Comparison of ENCODE assay signal across 8 mouse cellular contexts in the genomic region with DNA sequence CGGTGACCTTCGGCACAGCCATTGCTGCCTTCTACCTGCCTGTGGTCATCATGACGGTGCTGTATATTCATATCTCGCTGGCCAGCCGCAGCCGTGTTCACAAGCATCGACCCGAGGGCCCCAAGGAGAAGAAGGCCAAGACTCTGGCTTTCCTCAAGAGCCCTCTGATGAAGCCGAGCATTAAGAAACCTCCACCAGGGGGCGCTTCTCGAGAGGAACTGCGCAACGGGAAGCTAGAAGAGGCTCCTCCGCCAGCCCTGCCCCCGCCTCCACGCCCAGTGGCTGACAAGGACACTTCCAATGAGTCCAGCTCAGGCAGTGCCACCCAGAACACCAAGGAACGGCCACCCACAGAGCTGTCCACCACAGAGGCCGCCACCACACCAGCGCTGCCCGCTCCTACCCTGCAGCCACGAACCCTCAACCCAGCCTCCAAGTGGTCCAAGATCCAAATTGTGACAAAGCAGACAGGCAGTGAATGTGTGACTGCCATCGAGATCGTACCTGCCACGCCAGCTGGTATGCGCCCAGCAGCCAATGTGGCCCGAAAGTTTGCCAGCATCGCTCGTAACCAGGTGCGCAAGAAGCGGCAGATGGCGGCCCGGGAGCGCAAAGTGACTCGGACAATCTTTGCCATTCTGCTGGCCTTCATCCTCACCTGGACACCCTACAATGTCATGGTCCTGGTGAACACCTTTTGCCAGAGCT. TPM values are rescaled to one million over a fixed set of nuclear protein-coding genes. Genes with fewer than 3 reads are reported as not detected.
DNase-seq lines count a peak whose midpoint lies in the region; ATAC-seq lines count a peak whose summit lies in the region.

No protein-coding gene starts in this region.

- H3K27ac ChIP-seq in midbrain, embryonic 10.5 days (replicated peaks) = no peak overlapping the region
- H3K27ac ChIP-seq in midbrain, embryonic 16.5 days (ENCODE audit: low read length) = no peak overlapping the region
- no peak overlapping the region for H3K27ac ChIP-seq in intestine, embryonic 16.5 days (ENCODE audit: low read length)
- H3K27ac ChIP-seq in limb, embryonic 11.5 days (replicated peaks; ENCODE audit: low read depth, low read length) = no peak overlapping the region
- H3K27ac ChIP-seq in midbrain, embryonic 13.5 days = no peak overlapping the region

- peak; percentile 87 for DNase-seq in midbrain, embryonic 10.5 days (ENCODE audit: low spot score)
- peak; percentile 86 for DNase-seq in cerebellum, adult 8-10 months
- peak; percentile 68 for DNase-seq in gastrocnemius, adult 8-10 months (ENCODE audit: low spot score in 2 of 2)
- DNase-seq in limb, embryonic 11.5 days (ENCODE audit: low spot score) = peak; percentile 91
- DNase-seq in spleen, postnatal 36 days (ENCODE audit: low spot score in 2 of 2) = peak; percentile 54 to 67

- H3K9ac ChIP-seq in midbrain, embryonic 16.5 days (ENCODE audit: low read depth, low read length) = no peak overlapping the region
- no peak overlapping the region for H3K9ac ChIP-seq in intestine, embryonic 16.5 days (ENCODE audit: low read depth, low read length)
- H3K9ac ChIP-seq in limb, embryonic 11.5 days (ENCODE audit: low read length) = no peak overlapping the region
- no peak overlapping the region for H3K9ac ChIP-seq in midbrain, embryonic 13.5 days (replicated peaks)

- peak overlapping the region; percentile 29 for H3K4me3 ChIP-seq in midbrain, embryonic 10.5 days
- no peak overlapping the region; the same call in 1 of the 2 replicates for H3K4me3 ChIP-seq in midbrain, embryonic 16.5 days (ENCODE audit: low read depth, low read length)
- no peak overlapping the region; the same call in 1 of the 2 replicates for H3K4me3 ChIP-seq in intestine, embryonic 16.5 days (ENCODE audit: low read length)
- no peak overlapping the region for H3K4me3 ChIP-seq in limb, embryonic 11.5 days (ENCODE audit: low read depth, low read length)
- no peak overlapping the region for H3K4me3 ChIP-seq in midbrain, embryonic 13.5 days (replicated peaks)

- WGBS in midbrain, embryonic 10.5 days = 44% methylated on average over 34 of the region's 34 CpGs
- 53% methylated on average over 34 of the region's 34 CpGs for WGBS in midbrain, embryonic 16.5 days
- WGBS in intestine, embryonic 16.5 days = 43% methylated on average over 34 of the region's 34 CpGs
- WGBS in limb, embryonic 11.5 days = 35% methylated on average over 34 of the region's 34 CpGs
- WGBS in midbrain, embryonic 13.5 days = 51% methylated on average over 34 of the region's 34 CpGs

- no peak for ATAC-seq in midbrain, embryonic 16.5 days
- ATAC-seq in intestine, embryonic 16.5 days = no peak
- ATAC-seq in limb, embryonic 11.5 days (ENCODE audit: insufficient number of reproducible peaks, low FRiP score, low TSS enrichment, low read depth) = no peak
- ATAC-seq in midbrain, embryonic 13.5 days = no peak

- peaks cover 25% of the 10 kb centered on the region for H3K36me3 ChIP-seq in midbrain, embryonic 10.5 days
- H3K36me3 ChIP-seq in midbrain, embryonic 16.5 days (ENCODE audit: control insufficient read depth, insufficient read depth, low read length) = no peaks in the 10 kb centered on the region
- no peaks in the 10 kb centered on the region; the same call in 1 of the 2 replicates for H3K36me3 ChIP-seq in intestine, embryonic 16.5 days (ENCODE audit: control insufficient read depth, insufficient read depth, low read length)
- H3K36me3 ChIP-seq in limb, embryonic 11.5 days (ENCODE audit: control insufficient read depth, insufficient read depth, low read length) = no peaks in the 10 kb centered on the region
- no peaks in the 10 kb centered on the region for H3K36me3 ChIP-seq in midbrain, embryonic 13.5 days

- no peak overlapping the region for H3K4me2 ChIP-seq in midbrain, embryonic 16.5 days (ENCODE audit: low read length)
- peak overlapping the region; percentile 10 for H3K4me2 ChIP-seq in intestine, embryonic 16.5 days (ENCODE audit: low read depth, low read length)
- H3K4me2 ChIP-seq in limb, embryonic 11.5 days (ENCODE audit: low read depth, severe bottlenecking) = peak overlapping the region; percentile 5; the same call in 1 of the 2 replicates
- H3K4me2 ChIP-seq in midbrain, embryonic 13.5 days (replicated peaks) = 0 out of 2 replicates have a peak overlapping the region, but pooled peaks have one; percentile 5

- H3K4me1 ChIP-seq in midbrain, embryonic 10.5 days = peaks cover 69% of the 10 kb centered on the region
- peaks cover 22% of the 10 kb centered on the region for H3K4me1 ChIP-seq in midbrain, embryonic 16.5 days (ENCODE audit: control insufficient read depth, insufficient read depth, low read length)
- H3K4me1 ChIP-seq in intestine, embryonic 16.5 days (ENCODE audit: control insufficient read depth, insufficient read depth, low read length) = peaks cover 38% of the 10 kb centered on the region
- peaks cover 13% of the 10 kb centered on the region for H3K4me1 ChIP-seq in limb, embryonic 11.5 days (ENCODE audit: control insufficient read depth, insufficient read depth, low read length)
- peaks cover 50% of the 10 kb centered on the region for H3K4me1 ChIP-seq in midbrain, embryonic 13.5 days (replicated peaks)

- peaks cover 37% of the 10 kb centered on the region for H3K27me3 ChIP-seq in midbrain, embryonic 10.5 days (ENCODE audit: low read depth, poor library complexity, severe bottlenecking)
- H3K27me3 ChIP-seq in midbrain, embryonic 16.5 days (ENCODE audit: control insufficient read depth, insufficient read depth, low read depth, low read length) = peaks cover 19% of the 10 kb centered on the region
- H3K27me3 ChIP-seq in intestine, embryonic 16.5 days (replicated peaks; ENCODE audit: control insufficient read depth, insufficient read depth, low read length) = peaks cover 19% of the 10 kb centered on the region
- H3K27me3 ChIP-seq in limb, embryonic 11.5 days (ENCODE audit: control insufficient read depth, insufficient read depth, low read length) = peaks cover 13% of the 10 kb centered on the region
- peaks cover 38% of the 10 kb centered on the region for H3K27me3 ChIP-seq in midbrain, embryonic 13.5 days

- no peaks in the 10 kb centered on the region for H3K9me3 ChIP-seq in midbrain, embryonic 10.5 days (replicated peaks)
- no peaks in the 10 kb centered on the region for H3K9me3 ChIP-seq in midbrain, embryonic 16.5 days (replicated peaks; ENCODE audit: control insufficient read depth, low read length, poor library complexity, severe bottlenecking)
- no peaks in the 10 kb centered on the region for H3K9me3 ChIP-seq in intestine, embryonic 16.5 days (ENCODE audit: control insufficient read depth, low read length)
- no peaks in the 10 kb centered on the region for H3K9me3 ChIP-seq in limb, embryonic 11.5 days (ENCODE audit: control insufficient read depth, low read length)
- no peaks in the 10 kb centered on the region for H3K9me3 ChIP-seq in midbrain, embryonic 13.5 days

RNA-seq across cellular contexts. Expression of a gene that starts 0.9 kb away (rescaled TPM):
- polyA plus RNA-seq in midbrain, embryonic 10.5 days (2016; fragmentation: Nextera tagmentation; extraction: Ambion mirVana) = 0.81 and 1.0 TPM in 2 replicates
- 0.33 and 0.34 TPM in 2 replicates for polyA plus RNA-seq in midbrain, embryonic 16.5 days (2015; fragmentation: Nextera tagmentation; extraction: Ambion mirVana)
- not detected for total RNA-seq in gastrocnemius, adult 8-10 months (2022)
- polyA plus RNA-seq in intestine, embryonic 16.5 days (2015; fragmentation: Nextera tagmentation; extraction: Ambion mirVana) = 0.23 and 0.33 TPM in 2 replicates
- 0.53 and 0.68 TPM in 2 replicates for polyA plus RNA-seq in limb, embryonic 11.5 days (2014; fragmentation: Nextera tagmentation; extraction: Ambion mirVana)
- polyA plus RNA-seq in midbrain, embryonic 13.5 days (2015; fragmentation: Nextera tagmentation; extraction: Ambion mirVana) = 0.36 and 0.54 TPM in 2 replicates

RNA-seq across cellular contexts. Expression of a gene that starts 4.1 kb away (rescaled TPM):
- 1,290 and 1,659 TPM in 2 replicates for polyA plus RNA-seq in midbrain, embryonic 10.5 days (2016; fragmentation: Nextera tagmentation; extraction: Ambion mirVana)
- polyA plus RNA-seq in midbrain, embryonic 16.5 days (2015; fragmentation: Nextera tagmentation; extraction: Ambion mirVana) = 98.8 and 113 TPM in 2 replicates
- total RNA-seq in gastrocnemius, adult 8-10 months (2022) = under 1 TPM in 3 of 4 experiments, not detected in 1; 0.44 to 0.46 (median 0.45) TPM
- 370 and 437 TPM in 2 replicates for polyA plus RNA-seq in intestine, embryonic 16.5 days (2015; fragmentation: Nextera tagmentation; extraction: Ambion mirVana)
- polyA plus RNA-seq in limb, embryonic 11.5 days (2014; fragmentation: Nextera tagmentation; extraction: Ambion mirVana) = 2,345 and 2,452 TPM in 2 replicates
- 322 and 354 TPM in 2 replicates for polyA plus RNA-seq in midbrain, embryonic 13.5 days (2015; fragmentation: Nextera tagmentation; extraction: Ambion mirVana)

RNA-seq across cellular contexts. Expression of a gene that starts 17.5 kb away (rescaled TPM):
- 0.12 and 0.19 TPM in 2 replicates for polyA plus RNA-seq in midbrain, embryonic 10.5 days (2016; fragmentation: Nextera tagmentation; extraction: Ambion mirVana)
- 0.11 TPM in 1 of 2 replicates, not detected in the other for polyA plus RNA-seq in midbrain, embryonic 16.5 days (2015; fragmentation: Nextera tagmentation; extraction: Ambion mirVana)
- not detected for total RNA-seq in gastrocnemius, adult 8-10 months (2022)
- polyA plus RNA-seq in intestine, embryonic 16.5 days (2015; fragmentation: Nextera tagmentation; extraction: Ambion mirVana) = 0.28 and 0.55 TPM in 2 replicates
- 0.32 and 0.48 TPM in 2 replicates for polyA plus RNA-seq in limb, embryonic 11.5 days (2014; fragmentation: Nextera tagmentation; extraction: Ambion mirVana)
- polyA plus RNA-seq in midbrain, embryonic 13.5 days (2015; fragmentation: Nextera tagmentation; extraction: Ambion mirVana) = 0.38 TPM in 1 of 2 replicates, not detected in the other

RNA-seq across cellular contexts. Expression of a gene that starts 47.7 kb away (rescaled TPM):
- polyA plus RNA-seq in midbrain, embryonic 10.5 days (2016; fragmentation: Nextera tagmentation; extraction: Ambion mirVana) = 28.3 and 35.0 TPM in 2 replicates
- polyA plus RNA-seq in midbrain, embryonic 16.5 days (2015; fragmentation: Nextera tagmentation; extraction: Ambion mirVana) = 28.3 and 33.3 TPM in 2 replicates
- total RNA-seq in gastrocnemius, adult 8-10 months (2022) = 10 to 100 TPM; 24.7 to 39.3 (median 28.4) TPM
- polyA plus RNA-seq in intestine, embryonic 16.5 days (2015; fragmentation: Nextera tagmentation; extraction: Ambion mirVana) = 46.4 and 66.7 TPM in 2 replicates
- polyA plus RNA-seq in limb, embryonic 11.5 days (2014; fragmentation: Nextera tagmentation; extraction: Ambion mirVana) = 36.9 and 37.6 TPM in 2 replicates
- 21.4 and 26.4 TPM in 2 replicates for polyA plus RNA-seq in midbrain, embryonic 13.5 days (2015; fragmentation: Nextera tagmentation; extraction: Ambion mirVana)
